Mouse (Mus musculus) midbrain, embryonic 12.5 days (tissue): ENCODE results near the gene Scube1. TPM values are rescaled to one million over a fixed set of nuclear protein-coding genes. Genes with fewer than 3 reads are reported as not detected.

ENCODE experiments used
- ATAC-seq: fragments of 200-750 bp; cut with Nextera tagmentation; 2 replicates; pipeline ENCODE4 v1.8.0; 2017; ENCODE audit warnings: low read depth, moderate TSS enrichment, moderate library complexity; ENCODE audit not compliant: low FRiP score
- H3K27ac ChIP-seq: fragments of 300-500 bp; sonication (generic); replicated peaks from 2 replicates; pipeline ENCODE4 v1.5.1; 2016; ENCODE audit warnings: mild to moderate bottlenecking
- H3K27me3 ChIP-seq: fragments of 300-500 bp; sonication (generic); 2 replicates; pipeline ENCODE4 v1.6.1; 2016; ENCODE audit warnings: mild to moderate bottlenecking
- H3K36me3 ChIP-seq: fragments of 300-500 bp; sonication (generic); 2 replicates; pipeline ENCODE4 v1.6.1; 2016
- H3K4me1 ChIP-seq: fragments of 300-500 bp; sonication (generic); 2 replicates; pipeline ENCODE4 v1.6.1; 2016
- H3K4me2 ChIP-seq: fragments of 300-500 bp; sonication (generic); replicated peaks from 2 replicates; pipeline ENCODE4 v1.6.1; 2016; ENCODE audit warnings: mild to moderate bottlenecking, moderate library complexity
- H3K4me3 ChIP-seq: fragments of 300-500 bp; sonication (generic); 2 replicates; pipeline ENCODE4 v1.5.1; 2016; ENCODE audit warnings: mild to moderate bottlenecking
- H3K9ac ChIP-seq: fragments of 300-500 bp; sonication (generic); replicated peaks from 2 replicates; pipeline ENCODE4 v1.6.1; 2016; ENCODE audit warnings: mild to moderate bottlenecking, moderate library complexity
- H3K9me3 ChIP-seq: fragments of 300-500 bp; sonication (generic); 2 replicates; pipeline ENCODE4 v1.6.1; 2016; ENCODE audit warnings: mild to moderate bottlenecking
- WGBS: fragments of 180-500 bp; shearing (Covaris S2); methylation state at CpG from one replicate; pipeline ENCODE4 v1.1.7; 2016; 5-methylcytosine and 5-hydroxymethylcytosine counted together
- polyA plus RNA-seq: library from polyadenylated mRNA; unstranded; fragments of >200 nt; fragmentation: Nextera tagmentation; extraction: Ambion mirVana; gene quantifications from 2 replicates; pipeline ENCODE4 v1.2.1, GENCODE M21; 2016

Scube1 gene
- polyA plus RNA-seq, 1 experiment from 2014 or later = 30.1 TPM

- H3K4me3 ChIP-seq = no peak overlapping the region
- H3K27me3 ChIP-seq = no peaks in the 10 kb centered on the region; the same call in 1 of the 2 replicates
- H3K4me1 ChIP-seq = 0 out of 2 replicates have a peak, but pooled peaks cover 4% of the 10 kb centered on the region
- H3K9me3 ChIP-seq = no peaks in the 10 kb centered on the region
- no peak overlapping the region for H3K9ac ChIP-seq
- H3K4me2 ChIP-seq = no peak overlapping the region
- WGBS = 94% methylated on average over 6 of the region's 6 CpGs
- H3K36me3 ChIP-seq = peaks cover 7% of the 10 kb centered on the region; the same call in 1 of the 2 replicates
- no peak overlapping the region for H3K27ac ChIP-seq
- no peak for ATAC-seq
Observed at GRCm38 (mm10) chr15:83642518-83642917, 82.3 kb downstream of the Scube1 start.

GRCm38 (mm10) chr15:83640208-83640607 is 84.6 kb downstream of the Scube1 start:
- Histone ChIP-seq H3K4me2 (no peak overlapping the region), H3K27ac (no peak overlapping the region)

GRCm38 (mm10) chr15:83639160-83639559 is 85.7 kb downstream of the Scube1 start:
- Histone ChIP-seq H3K36me3 (no peaks in the 10 kb centered on the region; the same call in 1 of the 2 replicates), H3K27ac (no peak overlapping the region), H3K9me3 (no peaks in the 10 kb centered on the region), H3K4me2 (no peak overlapping the region), H3K27me3 (no peaks in the 10 kb centered on the region; the same call in 1 of the 2 replicates), H3K4me3 (no peak overlapping the region), H3K9ac (no peak overlapping the region), H3K4me1 (0 out of 2 replicates have a peak, but pooled peaks cover 4% of the 10 kb centered on the region)
- ATAC-seq = no peak
- WGBS = 58% methylated on average over 3 of the region's 3 CpGs

More at GRCm38 (mm10) chr15:83640208-83640607, 84.6 kb downstream of the Scube1 start:
- Histone ChIP-seq H3K4me1 (0 out of 2 replicates have a peak, but pooled peaks cover 4% of the 10 kb centered on the region), H3K9me3 (no peaks in the 10 kb centered on the region), H3K36me3 (peaks cover 7% of the 10 kb centered on the region; the same call in 1 of the 2 replicates), H3K9ac (no peak overlapping the region), H3K27me3 (no peaks in the 10 kb centered on the region; the same call in 1 of the 2 replicates), H3K4me3 (no peak overlapping the region)
- 75% methylated on average over 4 of the region's 4 CpGs for WGBS
- ATAC-seq = no peak

GRCm38 (mm10) chr15:83638196-83638899 is 86.5 kb downstream of the Scube1 start:
- no peaks in the 10 kb centered on the region for H3K9me3 ChIP-seq
- H3K9ac ChIP-seq = no peak overlapping the region
- H3K36me3 ChIP-seq = no peaks in the 10 kb centered on the region
- 90% methylated on average over 20 of the region's 20 CpGs for WGBS
- H3K4me3 ChIP-seq = no peak overlapping the region
- no peak overlapping the region for H3K27ac ChIP-seq
- no peak for ATAC-seq
- H3K27me3 ChIP-seq = no peaks in the 10 kb centered on the region; the same call in 1 of the 2 replicates
- no peak overlapping the region for H3K4me2 ChIP-seq
- H3K4me1 ChIP-seq = 0 out of 2 replicates have a peak, but pooled peaks cover 4% of the 10 kb centered on the region

- no peak for ATAC-seq
- Histone ChIP-seq H3K27me3 (no peaks in the 10 kb centered on the region), H3K27ac (no peak overlapping the region), H3K4me2 (no peak overlapping the region), H3K4me1 (0 out of 2 replicates have a peak, but pooled peaks cover 4% of the 10 kb centered on the region), H3K9ac (no peak overlapping the region), H3K36me3 (peaks cover 9% of the 10 kb centered on the region), H3K9me3 (no peaks in the 10 kb centered on the region), H3K4me3 (no peak overlapping the region)
- 84% methylated on average over 6 of the region's 6 CpGs for WGBS
Observed at GRCm38 (mm10) chr15:83636759-83637158, 88.1 kb downstream of the Scube1 start.

- ATAC-seq = no peak
- WGBS = 54% methylated on average over 3 of the region's 3 CpGs
- H3K4me2 ChIP-seq = no peak overlapping the region
Observed at GRCm38 (mm10) chr15:83635251-83635650, 89.6 kb downstream of the Scube1 start.

GRCm38 (mm10) chr15:83634076-83634475 is 90.7 kb downstream of the Scube1 start:
- H3K27me3 ChIP-seq = no peaks in the 10 kb centered on the region
- H3K27ac ChIP-seq = no peak overlapping the region
- H3K4me2 ChIP-seq = no peak overlapping the region
- peaks cover 34% of the 10 kb centered on the region for H3K36me3 ChIP-seq
- ATAC-seq = no peak
- no peak overlapping the region for H3K9ac ChIP-seq
- no peak overlapping the region for H3K4me3 ChIP-seq
- no peaks in the 10 kb centered on the region for H3K4me1 ChIP-seq
- 15% methylated on average over 1 of the region's 1 CpGs for WGBS
- peaks cover 9% of the 10 kb centered on the region for H3K9me3 ChIP-seq

More at GRCm38 (mm10) chr15:83635251-83635650, 89.6 kb downstream of the Scube1 start:
- H3K27ac ChIP-seq = no peak overlapping the region
- H3K9ac ChIP-seq = no peak overlapping the region
- no peaks in the 10 kb centered on the region for H3K27me3 ChIP-seq
- H3K9me3 ChIP-seq = peaks cover 4% of the 10 kb centered on the region
- no peak overlapping the region for H3K4me3 ChIP-seq
- H3K36me3 ChIP-seq = peaks cover 22% of the 10 kb centered on the region
- no peaks in the 10 kb centered on the region for H3K4me1 ChIP-seq

GRCm38 (mm10) chr15:83631071-83631470 is 93.8 kb downstream of the Scube1 start:
- WGBS = 81% methylated on average over 7 of the region's 7 CpGs
- ATAC-seq = no peak
- Histone ChIP-seq H3K9ac (no peak overlapping the region), H3K4me3 (no peak overlapping the region), H3K27ac (no peak overlapping the region), H3K4me2 (no peak overlapping the region), H3K36me3 (peaks cover 41% of the 10 kb centered on the region), H3K27me3 (no peaks in the 10 kb centered on the region), H3K4me1 (no peaks in the 10 kb centered on the region), H3K9me3 (peaks cover 9% of the 10 kb centered on the region)

GRCm38 (mm10) chr15:83629716-83630115 is 95.1 kb downstream of the Scube1 start:
- ATAC-seq = no peak
- H3K9ac ChIP-seq = no peak overlapping the region
- H3K27me3 ChIP-seq = no peaks in the 10 kb centered on the region
- H3K36me3 ChIP-seq = peaks cover 41% of the 10 kb centered on the region
- H3K9me3 ChIP-seq = peaks cover 9% of the 10 kb centered on the region
- no peak overlapping the region for H3K27ac ChIP-seq
- no peaks in the 10 kb centered on the region for H3K4me1 ChIP-seq
- WGBS = 72% methylated on average over 3 of the region's 3 CpGs
- no peak overlapping the region for H3K4me2 ChIP-seq
- H3K4me3 ChIP-seq = no peak overlapping the region

- H3K4me2 ChIP-seq = no peak overlapping the region
- no peaks in the 10 kb centered on the region for H3K27me3 ChIP-seq
- peaks cover 9% of the 10 kb centered on the region for H3K9me3 ChIP-seq
- H3K36me3 ChIP-seq = peaks cover 29% of the 10 kb centered on the region
- H3K9ac ChIP-seq = no peak overlapping the region
- H3K4me1 ChIP-seq = no peaks in the 10 kb centered on the region
- no peak overlapping the region for H3K4me3 ChIP-seq
- no peak for ATAC-seq
- no peak overlapping the region for H3K27ac ChIP-seq
- WGBS = 94% methylated on average over 2 of the region's 2 CpGs
Observed at GRCm38 (mm10) chr15:83626142-83626645, 98.6 kb downstream of the Scube1 start.

- Histone ChIP-seq H3K36me3 (peaks cover 67% of the 10 kb centered on the region), H3K4me2 (no peak overlapping the region), H3K4me1 (no peaks in the 10 kb centered on the region), H3K9me3 (no peaks in the 10 kb centered on the region), H3K9ac (no peak overlapping the region), H3K27me3 (no peaks in the 10 kb centered on the region), H3K4me3 (no peak overlapping the region), H3K27ac (no peak overlapping the region)
- no peak for ATAC-seq
- WGBS = 88% methylated on average over 3 of the region's 3 CpGs
Observed at GRCm38 (mm10) chr15:83615245-83615644, 109.6 kb downstream of the Scube1 start.

- 51% methylated on average over 15 of the region's 15 CpGs for WGBS
- Histone ChIP-seq H3K9me3 (no peaks in the 10 kb centered on the region), H3K36me3 (peaks cover 13% of the 10 kb centered on the region), H3K4me2 (no peak overlapping the region), H3K4me3 (no peak overlapping the region), H3K9ac (no peak overlapping the region), H3K4me1 (no peaks in the 10 kb centered on the region), H3K27me3 (no peaks in the 10 kb centered on the region), H3K27ac (no peak overlapping the region)
- ATAC-seq = no peak
Observed at GRCm38 (mm10) chr15:83607115-83607802, 117.6 kb downstream of the Scube1 start.
